Mouse (Mus musculus) right cerebral cortex, postnatal 4 days (tissue): ENCODE results near the gene Acrv1.
"Not testable (repeated sequence)": the region's sequence is repeated elsewhere in the genome, so short reads cannot be mapped to it uniquely, and the experiment has no call there.

Source experiments
- DNase-seq: peaks from one replicate; pipeline ENCODE4 v3.0.0-alpha.2; 2022

The Acrv1 gene

DNA sequence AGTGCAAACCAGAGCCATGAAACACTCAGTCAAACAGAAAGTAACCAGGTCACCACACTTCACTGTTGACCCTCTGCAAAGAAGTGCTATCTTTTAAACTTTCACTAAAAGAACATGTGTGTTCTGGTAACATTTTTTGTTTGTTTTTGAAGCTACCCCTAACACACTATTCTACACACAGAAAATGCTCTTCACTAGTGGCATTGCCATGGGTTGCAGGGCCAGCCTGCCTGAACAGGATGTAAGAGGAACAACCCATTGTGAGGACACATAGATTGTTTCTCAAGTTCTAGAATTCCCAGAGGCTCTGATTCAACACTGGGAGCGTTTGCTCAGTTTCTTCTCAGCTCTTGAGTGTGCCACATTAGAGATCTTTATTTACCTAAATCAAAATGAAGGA is at the start of gene Acrv1:
TSS of gene Acrv1 (plus strand) at position 301 of the 400 bp plus-strand sequence.
- no peak for DNase-seq

DNA sequence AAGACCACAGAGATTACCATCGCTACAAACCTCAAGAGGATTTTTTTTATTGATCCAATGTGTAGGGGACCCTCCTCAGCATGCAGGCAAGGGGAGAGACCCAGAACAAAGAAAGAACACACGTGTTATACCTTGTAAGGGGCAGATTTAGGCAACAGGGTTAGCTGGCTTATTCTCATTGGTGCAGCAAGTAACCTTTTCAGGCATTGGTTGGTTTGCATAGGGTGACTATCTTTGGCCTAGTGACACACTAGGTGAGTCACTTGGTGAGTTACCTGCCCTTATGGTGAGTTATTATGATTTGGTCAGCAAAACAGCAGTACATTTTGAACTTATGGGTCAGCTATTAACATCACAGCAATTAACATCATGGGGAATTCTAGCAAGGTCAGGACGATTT is 49.7 kb upstream of the Acrv1 start, which contains the start of gene A630095E13Rik:
TSS of gene A630095E13Rik (minus strand) at position 101 of the 400 bp plus-strand sequence.
- DNase-seq: not testable (repeated sequence)

DNA sequence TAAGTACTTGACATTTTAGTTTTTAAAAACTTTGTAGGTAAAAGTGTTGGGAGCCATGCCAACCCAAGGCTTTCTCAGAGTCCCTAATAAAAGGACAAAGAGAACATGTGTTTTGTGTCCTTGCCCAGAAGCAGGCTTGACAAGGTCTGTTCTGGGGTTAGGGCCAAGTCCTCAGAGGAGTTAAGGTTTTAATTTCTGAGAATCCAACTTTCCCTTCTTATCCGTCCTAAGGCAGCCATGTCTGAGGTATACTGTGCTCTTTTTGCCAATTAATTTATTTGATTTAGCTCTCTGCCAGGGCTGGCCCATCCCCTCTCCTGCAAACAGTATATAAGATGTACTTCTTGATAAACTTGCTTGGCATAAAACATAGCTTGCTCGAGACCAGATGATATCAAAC is 11.6 kb upstream of the Acrv1 start:
- DNase-seq: no peak

DNA sequence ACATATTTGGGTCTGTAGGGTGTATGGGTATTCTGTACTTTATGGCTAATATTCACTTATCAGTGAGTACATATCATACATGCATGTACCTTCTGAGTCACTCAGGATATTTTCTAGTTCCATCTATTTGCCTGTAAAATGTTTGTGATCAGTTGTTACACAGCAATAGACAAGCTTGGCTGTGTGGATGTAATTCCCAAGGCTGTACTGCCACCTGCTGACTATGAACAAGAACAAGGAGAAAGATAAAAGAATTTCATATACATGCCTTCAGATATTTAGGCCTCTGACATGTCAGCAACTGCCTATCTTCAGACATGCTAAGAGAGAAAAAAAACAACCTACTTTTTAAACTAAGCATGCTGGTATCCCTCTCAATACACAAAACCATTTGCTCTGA is 5.7 kb upstream of the Acrv1 start:
- no peak for DNase-seq

DNA sequence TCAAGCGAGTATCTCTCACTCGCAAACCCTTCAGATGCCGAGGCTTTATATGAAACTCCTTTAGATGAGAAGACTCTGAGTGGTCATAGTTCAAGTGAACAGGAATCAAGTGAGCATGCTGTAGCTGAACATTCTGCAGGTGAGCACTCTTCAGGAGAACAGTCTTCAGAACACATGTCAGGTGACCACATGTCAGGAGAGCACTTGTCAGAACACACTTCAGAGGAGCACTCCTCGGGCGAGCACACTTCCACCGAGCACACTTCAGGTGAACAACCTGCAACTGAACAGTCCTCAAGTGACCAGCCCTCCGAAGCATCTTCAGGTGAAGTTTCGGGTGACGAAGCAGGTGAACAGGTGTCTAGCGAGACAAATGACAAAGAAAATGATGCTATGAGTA is 1.3 kb downstream of the Acrv1 start:
- no peak for DNase-seq

DNA sequence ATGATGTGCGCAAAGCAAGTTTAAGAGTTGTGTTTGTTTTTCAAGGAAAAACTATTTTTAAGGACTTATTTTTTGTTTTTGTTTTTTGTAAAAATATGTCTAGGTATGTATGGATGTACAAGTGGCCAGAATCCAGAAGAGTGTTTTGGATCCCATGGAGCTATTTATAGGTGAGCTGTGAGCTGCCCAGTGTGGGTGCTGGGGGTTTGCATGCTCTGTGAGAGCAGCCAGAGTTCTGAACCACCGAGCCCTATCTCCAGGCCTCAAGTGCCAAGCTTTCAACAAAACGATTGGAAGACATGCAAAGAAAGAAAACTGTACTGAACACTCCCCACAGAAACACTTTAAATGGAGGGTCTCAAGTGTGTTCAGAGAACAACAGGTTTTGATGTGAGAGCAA is 12.9 kb downstream of the Acrv1 start:
- DNase-seq: no peak

DNA sequence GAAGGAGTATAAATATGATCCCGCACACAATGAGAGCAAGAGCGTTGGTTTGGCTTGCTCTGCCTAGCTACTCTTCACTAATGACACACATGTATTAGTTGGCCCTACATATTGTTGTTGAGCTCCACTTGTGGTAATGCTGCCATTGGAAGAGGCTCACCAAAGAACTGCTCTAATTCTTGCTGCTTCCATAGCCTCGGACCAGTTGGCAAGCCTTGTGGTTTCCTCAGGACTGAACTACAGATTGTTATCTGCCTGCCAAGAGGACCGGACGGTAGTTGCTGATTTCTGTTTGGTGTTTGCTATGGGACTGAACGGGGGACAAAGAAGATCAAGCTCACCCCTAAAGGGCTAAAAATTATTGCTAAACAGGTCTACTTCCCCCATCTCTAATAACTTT is 14.3 kb downstream of the Acrv1 start:
- DNase-seq: no peak

DNA sequence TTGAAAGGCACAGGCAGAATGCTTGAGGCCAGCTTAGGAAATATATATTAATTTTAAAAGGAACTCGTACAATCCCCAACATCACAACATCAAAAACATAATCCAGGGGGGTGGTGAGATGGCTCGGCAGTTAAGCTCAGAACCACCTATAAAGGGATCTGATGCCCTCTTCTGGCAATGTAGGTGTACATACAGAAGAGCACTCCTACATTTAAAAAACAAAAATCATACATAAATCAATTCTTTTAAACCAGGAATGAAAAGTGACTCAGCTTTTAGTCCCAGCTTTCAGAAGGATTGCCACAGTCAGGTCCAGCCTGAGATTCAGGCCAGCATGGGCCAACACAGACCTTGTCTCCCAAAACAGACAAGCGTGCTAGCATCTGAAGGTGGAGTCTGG is 23.6 kb downstream of the Acrv1 start:
- no peak for DNase-seq

DNA sequence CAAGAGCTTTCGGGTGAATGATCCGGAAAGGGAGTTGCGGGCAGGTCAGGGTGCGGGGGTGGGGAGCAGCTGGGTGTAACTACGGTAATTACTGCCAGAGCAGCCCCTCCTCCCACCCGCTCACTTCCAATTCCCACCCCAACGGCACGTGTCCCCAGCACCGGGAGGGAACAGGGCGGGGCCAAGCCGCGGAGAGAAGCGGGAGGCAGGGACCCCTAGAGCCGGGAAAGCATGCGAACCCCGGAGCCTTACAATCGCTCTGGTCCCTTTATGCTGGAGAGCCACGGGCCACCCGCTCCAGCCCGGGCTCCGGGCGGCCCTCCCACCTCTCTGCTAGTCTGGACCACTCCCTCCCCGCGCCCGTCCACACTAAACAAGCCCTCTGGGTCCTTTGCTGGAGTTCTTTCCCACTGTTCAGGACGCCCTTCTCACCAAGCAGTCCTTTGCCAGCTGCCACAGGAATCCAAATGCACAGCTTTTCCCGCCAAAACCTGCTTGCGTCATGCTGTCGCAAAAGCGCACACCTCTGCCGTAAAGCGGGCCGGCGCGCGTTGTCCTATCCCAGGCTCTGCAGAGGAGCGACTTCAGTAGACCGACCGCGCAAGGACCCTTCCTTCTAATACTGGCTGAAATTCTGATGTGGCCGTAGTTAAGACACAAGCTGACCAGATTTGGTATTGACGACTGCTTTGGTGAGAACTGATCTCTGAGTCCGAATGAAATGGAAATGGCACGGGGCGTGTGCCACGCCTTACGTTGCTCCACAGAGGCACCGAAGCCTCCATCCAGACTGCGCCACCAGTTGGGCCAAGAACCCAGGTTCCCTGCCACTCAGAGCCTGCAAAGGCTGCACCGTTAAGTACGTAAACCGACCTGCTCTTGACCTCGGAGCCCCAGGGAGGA is 33.4 kb downstream of the Acrv1 start:
- DNase-seq: peak; percentile 91

DNA sequence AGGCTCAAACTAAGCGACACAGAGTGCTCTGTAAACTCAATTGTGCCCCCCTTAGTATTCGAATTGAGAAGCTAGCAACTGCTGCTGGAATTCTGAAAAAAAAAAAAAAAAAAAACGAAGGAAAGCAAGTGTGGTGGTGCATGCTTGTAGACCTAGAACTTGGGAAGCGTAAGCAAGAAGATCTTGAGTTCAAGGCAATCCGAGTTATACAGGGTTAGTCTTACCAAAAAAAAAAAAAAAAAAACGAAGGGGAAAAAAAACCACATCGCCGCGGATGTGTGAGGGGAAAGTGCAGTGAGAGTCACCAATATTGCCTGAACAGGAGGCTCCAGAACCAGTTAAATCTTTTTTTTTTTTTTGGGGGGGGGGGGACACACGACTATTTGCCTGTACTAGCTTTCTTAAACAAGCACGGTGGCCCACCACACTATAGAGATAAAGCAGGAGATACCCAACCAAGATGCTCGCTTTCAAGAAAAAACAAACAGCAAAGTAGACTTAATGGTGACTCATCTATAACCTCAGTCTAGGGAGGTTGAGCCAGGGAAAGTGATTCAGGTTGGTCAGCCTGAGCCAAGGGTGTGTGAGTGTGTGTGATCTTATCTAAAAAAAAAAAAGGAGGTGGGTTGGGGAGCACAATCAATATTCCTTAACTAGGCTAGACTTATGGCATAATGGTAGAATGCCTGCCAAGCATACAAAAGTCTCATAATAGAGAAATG is 34.2 kb downstream of the Acrv1 start, which contains the start of gene Chek1:
TSS of gene Chek1 (minus strand) at position 32 of the 722 bp plus-strand sequence.
- no peak for DNase-seq
